Mouse (Mus musculus) midbrain, embryonic 16.5 days (tissue): ENCODE measurements around the gene Sap30. TPM values are rescaled to one million over a fixed set of nuclear protein-coding genes. Genes with fewer than 3 reads are reported as not detected.

ENCODE experiments used
- ATAC-seq: fragments of 200-750 bp; cut with Nextera tagmentation; 2 replicates; pipeline ENCODE4 v1.8.0; 2017; ENCODE audit warnings: moderate TSS enrichment
- H3K27ac ChIP-seq: fragments of 300-500 bp; sonication (generic); 2 replicates; pipeline ENCODE4 v1.5.1; 2014; ENCODE audit warnings: mild to moderate bottlenecking, low read length, mixed read lengths
- H3K27me3 ChIP-seq: fragments of 300-500 bp; sonication (generic); 2 replicates; pipeline ENCODE4 v1.6.1; 2014; ENCODE audit warnings: low read depth, low read length, mixed read lengths; ENCODE audit not compliant: control insufficient read depth, insufficient read depth
- H3K36me3 ChIP-seq: fragments of 300-500 bp; sonication (generic); 2 replicates; pipeline ENCODE4 v1.6.1; 2014; ENCODE audit warnings: mild to moderate bottlenecking, low read length, moderate library complexity, mixed read lengths; ENCODE audit not compliant: control insufficient read depth, insufficient read depth
- H3K4me1 ChIP-seq: fragments of 300-500 bp; sonication (generic); 2 replicates; pipeline ENCODE4 v1.6.1; 2014; ENCODE audit warnings: mild to moderate bottlenecking, low read length, mixed read lengths; ENCODE audit not compliant: control insufficient read depth, insufficient read depth
- H3K4me2 ChIP-seq: fragments of 300-500 bp; sonication (generic); 2 replicates; pipeline ENCODE4 v1.6.1; 2014; ENCODE audit warnings: mild to moderate bottlenecking, low read length, mixed read lengths
- H3K4me3 ChIP-seq: fragments of 300-500 bp; sonication (generic); 2 replicates; pipeline ENCODE4 v1.5.1; 2014; ENCODE audit warnings: low read depth, mild to moderate bottlenecking, low read length, moderate library complexity, mixed read lengths
- H3K9ac ChIP-seq: fragments of 300-500 bp; sonication (generic); 2 replicates; pipeline ENCODE4 v1.6.1; 2014; ENCODE audit warnings: low read depth, low read length, mixed read lengths
- H3K9me3 ChIP-seq: fragments of 300-500 bp; sonication (generic); replicated peaks from 2 replicates; pipeline ENCODE4 v1.6.1; 2014; ENCODE audit warnings: mild to moderate bottlenecking, low read length, mixed read lengths; ENCODE audit not compliant: control insufficient read depth, poor library complexity, severe bottlenecking
- WGBS: fragments of 180-500 bp; shearing (Covaris S2); extraction: QIAGEN DNeasy Blood & Tissue Kit; methylation state at CpG from one replicate; pipeline ENCODE4 v1.1.7; 2014; 5-methylcytosine and 5-hydroxymethylcytosine counted together
- polyA plus RNA-seq: library from polyadenylated mRNA; unstranded; fragments of >200 nt; fragmentation: Nextera tagmentation; extraction: Ambion mirVana; gene quantifications from 2 replicates; pipeline ENCODE4 v1.2.1, GENCODE M21; 2015

Sap30 gene
- polyA plus RNA-seq: 24.5 and 26.0 TPM in 2 replicates

DNA sequence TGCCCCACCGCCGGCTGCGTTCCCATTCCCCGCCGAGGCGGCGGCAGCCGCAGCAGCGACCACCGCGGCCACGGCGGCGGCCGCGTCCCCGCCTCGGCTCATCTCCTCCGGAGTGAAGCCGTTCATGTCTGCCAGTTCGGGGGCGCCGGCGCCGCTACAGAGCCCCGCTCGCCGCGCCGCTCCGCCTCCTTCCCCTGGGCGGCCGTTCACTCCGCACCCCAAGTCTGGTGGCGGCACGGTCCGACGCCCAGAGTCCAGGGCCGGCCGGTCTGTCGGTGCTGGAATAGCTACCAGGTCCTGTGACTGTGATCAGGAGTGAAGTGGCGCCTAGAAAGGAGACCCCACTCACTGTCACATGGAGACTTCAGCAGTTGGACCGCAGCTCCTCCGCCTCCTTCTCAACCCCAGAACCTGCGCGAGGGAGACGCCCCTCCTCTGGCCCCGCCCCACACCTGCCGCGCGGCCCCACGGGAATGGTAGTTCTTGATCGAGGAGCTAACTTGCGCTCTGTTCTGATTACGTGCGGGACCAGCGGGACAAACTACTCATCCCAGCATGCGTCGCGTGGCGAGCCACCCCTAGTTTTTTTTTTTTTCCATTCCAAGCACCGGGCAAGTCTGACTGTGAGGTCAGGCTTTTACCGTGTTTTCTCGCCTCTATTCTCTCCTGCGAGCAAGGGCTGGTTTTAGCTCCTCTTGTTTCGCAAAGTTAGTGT lies at the start of gene Sap30:
TSS of gene Sap30 (minus strand) at position 420 of the 715 bp plus-strand sequence.
- H3K4me3 ChIP-seq: peak within 1 kb of the TSS; percentile 79
- peak; percentile 98 for ATAC-seq
- peak within 1 kb of the TSS; percentile 86 for H3K9ac ChIP-seq
- H3K4me1 ChIP-seq: peaks cover 11% of the 10 kb centered on the region
- no peaks in the 10 kb centered on the region for H3K36me3 ChIP-seq
- H3K4me2 ChIP-seq: peak within 1 kb of the TSS; percentile 61
- H3K27ac ChIP-seq: peak within 1 kb of the TSS; percentile 95
- no peaks in the 10 kb centered on the region for H3K27me3 ChIP-seq
- no peaks in the 10 kb centered on the region for H3K9me3 ChIP-seq
- WGBS: under 1% methylated on average over 65 of the region's 66 CpGs

DNA sequence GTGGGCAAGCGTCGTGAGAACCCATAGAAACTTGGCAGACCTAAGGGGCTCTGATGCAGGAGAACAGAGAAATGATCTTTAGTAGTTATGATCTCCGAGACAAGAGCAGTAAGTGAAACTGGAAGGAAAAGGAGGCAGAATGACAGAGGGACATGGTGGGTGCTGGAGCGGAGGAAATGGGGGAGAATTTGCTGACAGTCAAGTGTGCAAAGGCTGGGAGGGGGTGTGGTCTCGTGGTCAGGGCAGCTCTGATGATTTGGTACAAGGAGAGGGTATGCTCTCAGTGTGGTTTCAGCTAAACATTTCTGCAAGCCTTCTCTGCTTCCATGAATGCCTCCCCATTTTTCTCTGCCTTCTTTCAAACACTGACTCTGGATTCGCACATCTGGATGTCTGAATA lies 48.5 kb upstream of the Sap30 start:
- H3K27ac ChIP-seq: no peak overlapping the region
- no peaks in the 10 kb centered on the region for H3K4me1 ChIP-seq
- no peak overlapping the region for H3K9ac ChIP-seq

DNA sequence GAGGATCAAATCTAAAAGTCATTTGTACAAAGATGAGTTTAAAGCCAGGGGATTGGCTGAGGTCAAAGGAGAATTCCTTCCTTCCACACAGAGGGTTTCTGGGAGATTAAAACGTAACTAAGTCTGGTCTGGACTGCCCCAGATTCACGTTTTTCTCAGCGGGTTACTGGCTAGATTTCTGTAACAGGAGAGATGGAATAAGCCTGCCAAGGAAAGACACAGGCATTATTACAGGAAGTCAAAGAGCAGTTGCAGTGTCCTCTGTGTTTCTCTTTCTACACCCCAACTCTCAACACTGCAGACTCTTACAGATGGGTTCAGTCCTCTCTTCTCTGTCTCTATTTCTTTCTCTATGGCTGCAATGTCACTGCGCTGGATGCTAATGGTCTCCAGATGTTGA lies 46.8 kb upstream of the Sap30 start:
- Histone ChIP-seq H3K9me3 (no peaks in the 10 kb centered on the region), H3K36me3 (no peaks in the 10 kb centered on the region), H3K9ac (no peak overlapping the region), H3K4me1 (no peaks in the 10 kb centered on the region), H3K27ac (no peak overlapping the region), H3K4me3 (no peak overlapping the region), H3K4me2 (no peak overlapping the region), H3K27me3 (no peaks in the 10 kb centered on the region)
- no peak for ATAC-seq
- 69% methylated on average over 4 of the region's 4 CpGs for WGBS

More for the DNA sequence above, 48.5 kb upstream of the Sap30 start:
- ATAC-seq: no peak
- Histone ChIP-seq H3K4me3 (no peak overlapping the region), H3K4me2 (no peak overlapping the region), H3K36me3 (no peaks in the 10 kb centered on the region), H3K27me3 (no peaks in the 10 kb centered on the region), H3K9me3 (no peaks in the 10 kb centered on the region)
- WGBS: 96% methylated on average over 6 of the region's 6 CpGs

DNA sequence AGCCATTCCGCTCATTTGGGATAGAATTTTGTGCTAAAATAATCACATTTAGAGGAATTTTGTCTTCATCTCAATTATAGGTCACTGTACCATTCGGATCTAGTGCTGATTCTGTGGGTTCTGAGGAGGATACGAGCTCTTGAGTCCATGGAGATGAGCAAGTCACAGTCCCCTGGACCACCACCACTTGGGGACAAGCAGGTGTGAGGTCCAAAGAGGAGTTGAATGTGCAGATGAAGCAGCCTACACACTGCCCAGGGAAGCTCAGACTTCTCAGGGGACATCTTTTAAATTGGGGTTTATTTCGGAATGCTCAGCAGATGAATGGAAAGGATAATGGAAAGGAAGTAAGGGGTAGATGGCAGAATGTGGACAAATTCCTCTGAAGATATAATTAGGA lies 45.4 kb upstream of the Sap30 start:
- no peak for ATAC-seq
- Histone ChIP-seq H3K36me3 (no peaks in the 10 kb centered on the region), H3K27ac (no peak overlapping the region), H3K4me3 (no peak overlapping the region), H3K27me3 (no peaks in the 10 kb centered on the region), H3K4me1 (no peaks in the 10 kb centered on the region), H3K4me2 (no peak overlapping the region), H3K9me3 (no peaks in the 10 kb centered on the region), H3K9ac (no peak overlapping the region)
- 91% methylated on average over 4 of the region's 4 CpGs for WGBS

DNA sequence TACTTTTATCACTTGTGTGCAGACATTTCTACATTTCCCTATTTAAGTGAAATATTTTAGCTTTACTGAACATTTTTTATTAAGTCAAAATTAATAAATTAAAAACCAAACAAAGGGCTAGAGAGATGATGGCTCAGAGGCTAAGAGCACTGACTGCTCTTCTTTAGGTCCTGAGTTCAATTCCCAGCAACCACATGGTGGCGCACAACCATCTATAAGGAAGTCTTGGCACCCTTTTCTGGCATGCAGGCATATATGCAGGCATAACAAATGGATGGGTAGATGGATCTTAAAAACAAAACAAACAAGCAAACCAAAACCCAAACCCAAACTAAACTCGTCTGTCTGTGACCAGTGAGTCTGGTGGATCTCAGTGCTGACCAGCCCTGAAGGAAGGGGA lies 44.6 kb upstream of the Sap30 start:
- H3K4me1 ChIP-seq: no peaks in the 10 kb centered on the region
- 68% methylated on average over 2 of the region's 2 CpGs for WGBS
- H3K36me3 ChIP-seq: no peaks in the 10 kb centered on the region
- no peaks in the 10 kb centered on the region for H3K9me3 ChIP-seq
- H3K4me2 ChIP-seq: no peak overlapping the region
- H3K27me3 ChIP-seq: no peaks in the 10 kb centered on the region
- ATAC-seq: no peak
- no peak overlapping the region for H3K9ac ChIP-seq
- no peak overlapping the region for H3K4me3 ChIP-seq
- H3K27ac ChIP-seq: no peak overlapping the region

DNA sequence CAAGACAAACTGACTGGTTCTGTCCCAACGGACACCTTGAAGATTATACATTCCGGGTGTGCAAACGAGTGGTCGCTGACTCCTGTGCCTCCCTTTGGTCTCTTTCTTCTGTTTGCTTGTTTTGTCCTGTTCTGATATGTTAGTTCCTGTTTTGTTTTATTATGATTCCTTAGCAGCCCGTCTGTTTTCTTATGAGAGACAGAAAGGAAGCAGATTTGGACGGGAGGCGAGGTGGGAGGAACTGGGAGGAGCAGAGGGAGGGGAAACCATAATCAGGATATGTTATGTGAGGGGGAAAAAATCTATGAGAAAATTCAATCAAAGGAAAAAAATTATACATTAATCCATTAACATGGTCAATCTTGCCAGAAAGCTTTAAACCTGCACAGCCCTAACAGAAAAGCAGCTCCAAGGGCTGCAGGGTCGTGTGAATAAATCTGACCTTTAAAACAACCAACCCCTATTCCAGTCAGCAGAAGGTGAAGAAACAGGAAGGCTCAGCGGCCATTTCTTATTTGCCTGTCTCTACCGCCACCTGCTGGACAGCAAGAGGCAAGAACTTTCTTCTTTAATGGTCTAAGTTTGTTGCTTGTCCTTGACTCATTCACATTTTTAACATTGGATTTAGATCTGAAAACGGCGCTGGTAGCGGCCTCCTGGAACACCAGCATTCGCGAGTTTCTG lies 43.1 kb upstream of the Sap30 start:
- Histone ChIP-seq H3K9ac (no peak overlapping the region), H3K4me1 (no peaks in the 10 kb centered on the region), H3K27me3 (no peaks in the 10 kb centered on the region), H3K36me3 (no peaks in the 10 kb centered on the region), H3K4me3 (no peak overlapping the region), H3K4me2 (peak overlapping the region; percentile 7; the same call in 1 of the 2 replicates), H3K9me3 (no peaks in the 10 kb centered on the region), H3K27ac (no peak overlapping the region)
- 29% methylated on average over 15 of the region's 15 CpGs for WGBS
- ATAC-seq: peak; percentile 66

DNA sequence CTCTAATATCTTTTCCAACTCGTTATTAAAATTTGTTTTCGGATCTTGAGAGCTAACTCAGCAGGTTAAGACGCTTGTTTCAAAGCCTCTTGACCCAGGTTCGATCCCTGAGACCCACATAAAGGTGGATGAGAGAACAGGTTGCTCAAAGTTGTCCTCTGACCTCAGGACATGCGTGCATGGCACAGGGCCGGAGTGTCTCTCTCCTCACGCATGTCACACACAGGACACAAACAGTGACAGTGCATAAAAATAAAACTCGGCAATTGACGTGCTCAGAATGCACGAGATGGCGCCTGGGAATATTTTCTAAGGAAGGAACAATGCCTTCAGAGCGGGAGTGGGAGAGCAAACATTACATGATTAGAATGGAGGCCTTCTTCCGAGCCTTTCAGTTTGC lies 42.6 kb upstream of the Sap30 start:
- WGBS: 87% methylated on average over 13 of the region's 13 CpGs

DNA sequence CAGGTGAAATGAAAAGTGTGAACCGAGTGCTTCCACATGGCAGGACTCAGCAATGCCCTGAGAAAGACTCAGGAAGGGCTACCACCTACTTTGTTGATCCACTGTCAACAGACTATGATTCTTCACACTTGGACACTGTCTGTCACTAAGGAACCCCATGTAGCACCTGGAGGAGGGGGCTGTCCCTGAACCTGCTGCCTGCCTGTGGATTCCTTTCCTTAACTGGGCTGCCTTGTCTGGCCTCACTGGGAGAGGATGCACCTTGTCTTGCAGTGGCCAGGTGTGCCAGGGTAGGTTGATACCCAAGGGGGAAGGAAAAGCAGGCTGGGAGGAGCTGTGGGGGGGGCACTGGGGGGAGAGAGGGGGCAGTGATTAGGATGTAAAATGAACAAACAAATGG lies 40.4 kb upstream of the Sap30 start:
- Histone ChIP-seq H3K27me3 (no peaks in the 10 kb centered on the region), H3K27ac (no peak overlapping the region), H3K36me3 (no peaks in the 10 kb centered on the region), H3K4me3 (no peak overlapping the region), H3K9ac (no peak overlapping the region), H3K9me3 (no peaks in the 10 kb centered on the region), H3K4me1 (no peaks in the 10 kb centered on the region), H3K4me2 (no peak overlapping the region)
- WGBS: 100% methylated on average over 1 of the region's 1 CpGs
- no peak for ATAC-seq

More for the DNA sequence above, 42.6 kb upstream of the Sap30 start:
- no peaks in the 10 kb centered on the region for H3K9me3 ChIP-seq
- H3K27ac ChIP-seq: no peak overlapping the region
- H3K4me1 ChIP-seq: no peaks in the 10 kb centered on the region
- no peak overlapping the region for H3K9ac ChIP-seq
- no peaks in the 10 kb centered on the region for H3K27me3 ChIP-seq
- 0 out of 2 replicates have a peak, but pooled peaks have one; percentile 34 for ATAC-seq
- H3K36me3 ChIP-seq: no peaks in the 10 kb centered on the region
- peak overlapping the region; percentile 7; the same call in 1 of the 2 replicates for H3K4me2 ChIP-seq
- H3K4me3 ChIP-seq: no peak overlapping the region

DNA sequence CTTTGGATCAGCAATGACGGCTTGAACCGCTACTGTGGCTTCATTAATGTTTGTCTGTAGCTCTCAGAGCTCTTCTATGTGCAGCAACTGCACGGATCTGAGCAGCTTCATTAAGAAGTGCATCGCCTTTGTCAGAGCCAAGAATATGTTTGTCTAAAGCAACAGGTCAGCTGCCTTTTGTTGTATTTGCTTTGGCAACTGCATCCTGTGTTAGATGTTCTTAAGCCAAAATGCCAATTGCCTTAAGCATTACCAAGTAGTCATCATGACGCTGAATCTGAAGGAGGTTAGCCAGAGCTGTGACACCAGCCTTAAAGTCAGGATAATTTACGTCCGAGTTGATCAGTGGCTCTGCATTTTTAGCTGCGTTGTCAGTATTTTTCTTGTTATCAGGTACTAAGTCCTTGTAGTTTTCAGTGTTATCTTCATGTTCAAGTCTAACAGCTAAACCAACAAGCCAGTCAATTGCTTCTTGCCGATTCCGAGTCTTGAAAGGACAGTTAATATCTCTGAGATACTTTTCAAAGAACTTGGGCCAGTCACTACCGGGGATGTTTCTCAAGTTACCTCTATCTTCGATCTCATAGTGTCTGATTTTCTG lies 32.6 kb upstream of the Sap30 start:
- ATAC-seq: no peak
- no peaks in the 10 kb centered on the region for H3K4me1 ChIP-seq
- H3K36me3 ChIP-seq: no peaks in the 10 kb centered on the region
- 87% methylated on average over 12 of the region's 12 CpGs for WGBS
- H3K4me3 ChIP-seq: no peak overlapping the region
- no peak overlapping the region for H3K9ac ChIP-seq
- no peaks in the 10 kb centered on the region for H3K9me3 ChIP-seq
- H3K27me3 ChIP-seq: no peaks in the 10 kb centered on the region
- H3K4me2 ChIP-seq: no peak overlapping the region
- H3K27ac ChIP-seq: no peak overlapping the region
